Mouse (Mus musculus): ENCODE data around the gene 1700019N19Rik. TPM values are rescaled to one million over a fixed set of nuclear protein-coding genes. Genes with fewer than 3 reads are reported as not detected.

Gene 1700019N19Rik
- polyA plus RNA-seq, 1 experiment from 2014 or later = not detected

DNA sequence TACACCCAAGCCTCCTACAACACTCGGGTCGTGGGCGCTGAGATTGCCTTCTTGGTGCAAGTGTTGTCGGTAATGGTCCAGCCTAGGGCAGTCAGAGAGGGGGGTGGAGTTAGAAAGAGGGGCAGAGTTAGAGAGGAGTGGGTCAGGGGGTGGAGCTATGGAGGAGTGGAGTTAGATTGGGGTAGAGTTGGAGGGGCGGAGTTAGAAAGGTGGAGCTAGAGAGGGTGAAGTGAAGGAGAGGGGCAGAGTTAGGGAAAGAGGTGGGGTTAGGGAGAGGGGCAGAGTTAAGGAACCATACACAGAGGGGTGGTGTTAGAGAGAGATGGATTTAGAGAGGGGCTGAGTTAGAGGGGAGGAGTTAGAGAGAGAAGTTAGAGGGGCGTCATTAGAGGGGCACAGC, 31.9 kb downstream of the 1700019N19Rik start:
- H3K27me3 ChIP-seq (ENCODE audit: insufficient read depth, low read length) = no peaks in the 10 kb centered on the region
- no peak for TF ChIP-seq CTCF (IDR thresholded peaks at IDR 0.05; ENCODE audit: low read depth)
- no peak overlapping the region for H3K27ac ChIP-seq
- no peaks in the 10 kb centered on the region for H3K36me3 ChIP-seq (ENCODE audit: insufficient read depth, low read length)
- H3K9ac ChIP-seq (ENCODE audit: low read depth, low read length) = no peak overlapping the region
- H3K4me1 ChIP-seq (replicated peaks; ENCODE audit: insufficient read depth, low read length) = no peaks in the 10 kb centered on the region
- 24% methylated on average over 6 of the region's 6 CpGs for WGBS
- no peak overlapping the region for H3K4me2 ChIP-seq (ENCODE audit: low read length)
- ATAC-seq (replicated peaks; ENCODE audit: low FRiP score, low read depth) (peak; percentile 44; the same call in 1 of the 2 replicates), DNase-seq (ENCODE audit: low spot score) (peak; percentile 19)
- no peak overlapping the region for H3K4me3 ChIP-seq (replicated peaks; ENCODE audit: low read depth, low read length)
- H3K9me3 ChIP-seq (replicated peaks; ENCODE audit: low read length) = no peaks in the 10 kb centered on the region

DNA sequence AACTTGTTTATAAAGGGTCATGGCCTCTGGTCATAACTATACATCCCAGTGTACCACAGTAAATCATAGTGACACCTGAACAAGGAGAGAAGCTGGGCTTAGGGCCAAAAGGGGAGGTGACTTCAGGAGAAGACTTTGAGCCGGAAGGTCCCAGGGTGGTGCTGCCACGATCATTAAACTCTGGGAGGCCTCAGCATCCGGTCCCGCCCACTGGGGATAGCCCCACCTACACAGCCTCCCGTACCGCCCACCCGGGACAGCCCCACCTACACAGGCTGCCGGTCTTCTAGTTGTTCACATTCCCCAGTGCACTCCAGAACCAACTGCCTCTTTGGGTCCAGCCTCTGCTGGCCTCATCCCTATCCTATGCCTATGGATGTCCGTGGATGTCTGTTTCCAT, 34.8 kb downstream of the 1700019N19Rik start, which contains the start of gene Pnliprp2:
Gene Pnliprp2, plus strand, starts transcription at position 297 of the 400 bp plus-strand sequence.
- Histone ChIP-seq H3K4me1 (replicated peaks; ENCODE audit: insufficient read depth, low read length) (no peaks in the 10 kb centered on the region), H3K4me3 (replicated peaks; ENCODE audit: low read depth, low read length) (no peak within 1 kb of the TSS), H3K9ac (ENCODE audit: low read depth, low read length) (no peak within 1 kb of the TSS), H3K4me2 (ENCODE audit: low read length) (no peak within 1 kb of the TSS), H3K27me3 (ENCODE audit: insufficient read depth, low read length) (no peaks in the 10 kb centered on the region), H3K36me3 (ENCODE audit: insufficient read depth, low read length) (no peaks in the 10 kb centered on the region), H3K27ac (no peak within 1 kb of the TSS), H3K9me3 (replicated peaks; ENCODE audit: low read length) (no peaks in the 10 kb centered on the region)
- peak; percentile 71 for DNase-seq (ENCODE audit: low spot score)
- ATAC-seq (replicated peaks; ENCODE audit: low FRiP score, low read depth) = peak; percentile 74
- TF ChIP-seq CTCF (IDR thresholded peaks at IDR 0.05; ENCODE audit: low read depth) = no peak
- WGBS = 48% methylated on average over 9 of the region's 9 CpGs

- no peak overlapping the region for H3K4me3 ChIP-seq (replicated peaks; ENCODE audit: low read depth, low read length)
- no peaks in the 10 kb centered on the region for H3K9me3 ChIP-seq (replicated peaks; ENCODE audit: low read length)
- H3K27ac ChIP-seq = no peak overlapping the region
- no peak overlapping the region for H3K4me2 ChIP-seq (ENCODE audit: low read length)
- no peak overlapping the region for H3K9ac ChIP-seq (ENCODE audit: low read depth, low read length)
- ATAC-seq (replicated peaks; ENCODE audit: low FRiP score, low read depth) = no peak
- no peaks in the 10 kb centered on the region for H3K27me3 ChIP-seq (ENCODE audit: insufficient read depth, low read length)
- no peak for DNase-seq (ENCODE audit: low spot score)
- no peak for TF ChIP-seq CTCF (IDR thresholded peaks at IDR 0.05; ENCODE audit: low read depth)
- 81% methylated on average over 4 of the region's 4 CpGs for WGBS
- no peaks in the 10 kb centered on the region for H3K36me3 ChIP-seq (ENCODE audit: insufficient read depth, low read length)
- H3K4me1 ChIP-seq (replicated peaks; ENCODE audit: insufficient read depth, low read length) = no peaks in the 10 kb centered on the region
Measured at GRCm38 (mm10) chr19:58758871-58759270, 35.4 kb downstream of the 1700019N19Rik start.

DNA sequence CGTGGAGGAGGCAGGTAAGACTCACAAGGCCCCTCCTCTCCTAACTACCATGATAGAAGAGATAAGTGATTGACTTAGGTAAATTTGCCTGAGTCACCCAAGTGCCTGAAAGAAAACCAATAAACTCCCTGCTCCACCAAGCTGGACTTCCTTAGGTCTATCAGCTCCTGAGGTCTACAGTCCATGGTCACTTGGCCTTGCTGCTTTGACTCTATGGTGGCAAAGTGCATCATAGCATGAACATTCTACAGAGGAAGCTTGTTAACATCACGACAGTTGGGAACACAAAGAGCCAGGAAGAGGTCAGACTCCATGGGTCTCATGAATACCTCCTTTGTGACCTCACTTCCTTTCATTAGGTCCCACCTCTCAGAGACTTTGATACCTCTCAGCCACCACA, 42.8 kb downstream of the 1700019N19Rik start:
- no peak for ATAC-seq (replicated peaks; ENCODE audit: low FRiP score, low read depth)
- Histone ChIP-seq H3K4me1 (replicated peaks; ENCODE audit: insufficient read depth, low read length) (no peaks in the 10 kb centered on the region), H3K27me3 (ENCODE audit: insufficient read depth, low read length) (no peaks in the 10 kb centered on the region), H3K9ac (ENCODE audit: low read depth, low read length) (no peak overlapping the region), H3K36me3 (ENCODE audit: insufficient read depth, low read length) (no peaks in the 10 kb centered on the region), H3K9me3 (replicated peaks; ENCODE audit: low read length) (no peaks in the 10 kb centered on the region), H3K4me2 (ENCODE audit: low read length) (no peak overlapping the region), H3K4me3 (replicated peaks; ENCODE audit: low read depth, low read length) (no peak overlapping the region), H3K27ac (no peak overlapping the region)
- no peak for TF ChIP-seq CTCF (IDR thresholded peaks at IDR 0.05; ENCODE audit: low read depth)
- no peak for DNase-seq (ENCODE audit: low spot score)
- 58% methylated on average over 2 of the region's 2 CpGs for WGBS

DNA sequence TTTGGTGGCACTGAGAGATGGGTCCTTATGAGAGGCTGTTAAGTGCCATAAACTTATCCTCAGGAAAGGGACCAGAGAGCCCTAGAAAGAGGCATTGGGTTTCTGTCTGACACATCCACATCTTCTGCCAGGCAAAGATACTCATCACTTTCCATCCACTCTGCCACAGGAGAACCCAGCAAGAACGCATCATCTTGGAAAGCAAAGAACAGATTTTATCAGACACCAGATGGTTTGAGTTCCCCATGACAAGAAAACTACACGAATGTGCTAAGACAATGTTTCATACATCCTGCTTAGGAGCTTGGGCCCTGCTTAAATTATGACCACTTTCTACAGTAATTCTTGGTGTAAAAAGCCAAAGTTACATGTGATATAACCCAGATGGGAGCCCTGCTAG, 43.4 kb downstream of the 1700019N19Rik start:
- 60% methylated on average over 2 of the region's 2 CpGs for WGBS
- H3K9ac ChIP-seq (ENCODE audit: low read depth, low read length) = no peak overlapping the region
- no peaks in the 10 kb centered on the region for H3K27me3 ChIP-seq (ENCODE audit: insufficient read depth, low read length)
- DNase-seq (ENCODE audit: low spot score) (peak; percentile 49), ATAC-seq (replicated peaks; ENCODE audit: low FRiP score, low read depth) (no peak)
- no peak overlapping the region for H3K4me3 ChIP-seq (replicated peaks; ENCODE audit: low read depth, low read length)
- no peak overlapping the region for H3K4me2 ChIP-seq (ENCODE audit: low read length)
- H3K9me3 ChIP-seq (replicated peaks; ENCODE audit: low read length) = no peaks in the 10 kb centered on the region
- H3K36me3 ChIP-seq (ENCODE audit: insufficient read depth, low read length) = no peaks in the 10 kb centered on the region
- no peak for TF ChIP-seq CTCF (IDR thresholded peaks at IDR 0.05; ENCODE audit: low read depth)
- H3K27ac ChIP-seq = no peak overlapping the region
- H3K4me1 ChIP-seq (replicated peaks; ENCODE audit: insufficient read depth, low read length) = no peaks in the 10 kb centered on the region

DNA sequence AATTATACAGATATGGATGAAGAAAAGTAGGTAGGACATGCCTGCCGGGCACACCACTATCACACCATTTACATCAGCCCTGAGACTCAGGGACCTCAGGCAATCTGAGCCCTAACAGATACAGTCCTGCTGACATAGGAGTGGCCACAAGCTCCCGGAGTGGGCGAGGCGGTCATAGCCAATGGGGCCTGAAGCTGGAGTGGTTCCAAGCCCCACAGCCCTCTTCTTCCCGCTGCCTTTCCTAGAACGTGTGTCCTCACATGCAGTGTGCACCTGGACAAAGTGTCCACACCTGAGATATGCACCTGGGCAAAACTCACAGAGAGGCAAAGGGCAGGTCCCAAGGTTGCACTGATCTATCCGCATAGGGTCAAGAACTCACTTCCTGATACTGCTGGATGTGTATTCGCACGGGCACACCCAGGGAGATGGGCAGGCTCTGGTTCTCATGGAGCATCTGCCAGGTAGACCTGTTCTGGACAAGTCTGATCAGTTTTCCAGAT, 46.7 kb downstream of the 1700019N19Rik start:
- H3K4me3 ChIP-seq (replicated peaks; ENCODE audit: low read depth, low read length) = no peak overlapping the region
- no peaks in the 10 kb centered on the region for H3K9me3 ChIP-seq (replicated peaks; ENCODE audit: low read length)
- no peak overlapping the region for H3K4me2 ChIP-seq (ENCODE audit: low read length)
- no peak for TF ChIP-seq CTCF (IDR thresholded peaks at IDR 0.05; ENCODE audit: low read depth)
- no peak for ATAC-seq (replicated peaks; ENCODE audit: low FRiP score, low read depth)
- H3K27me3 ChIP-seq (ENCODE audit: insufficient read depth, low read length) = no peaks in the 10 kb centered on the region
- no peaks in the 10 kb centered on the region for H3K36me3 ChIP-seq (ENCODE audit: insufficient read depth, low read length)
- H3K9ac ChIP-seq (ENCODE audit: low read depth, low read length) = no peak overlapping the region
- 76% methylated on average over 9 of the region's 9 CpGs for WGBS
- DNase-seq (ENCODE audit: low spot score) = no peak
- no peaks in the 10 kb centered on the region for H3K4me1 ChIP-seq (replicated peaks; ENCODE audit: insufficient read depth, low read length)
- H3K27ac ChIP-seq = no peak overlapping the region

DNA sequence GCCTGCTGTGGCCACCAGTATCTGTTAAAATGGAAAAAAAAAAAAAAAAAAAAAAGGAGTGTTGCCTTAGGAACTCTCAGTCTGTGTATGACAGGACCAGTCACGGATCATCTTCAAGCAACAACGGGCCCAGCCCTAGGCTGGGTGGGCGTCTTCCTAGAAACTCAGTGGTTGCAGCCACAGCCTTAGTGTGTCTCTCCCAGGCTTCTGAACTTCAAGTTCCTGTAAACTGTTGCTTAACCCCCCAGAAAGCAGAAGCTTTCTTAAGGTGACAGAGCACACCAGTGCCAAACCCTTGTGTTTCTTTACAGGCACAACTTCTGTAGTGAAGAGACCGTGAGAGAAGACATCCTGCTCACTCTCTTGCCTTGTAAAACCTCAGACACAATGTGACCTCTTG, 50.5 kb downstream of the 1700019N19Rik start:
- H3K27me3 ChIP-seq (ENCODE audit: insufficient read depth, low read length) = no peaks in the 10 kb centered on the region
- H3K27ac ChIP-seq = no peak overlapping the region
- no peak overlapping the region for H3K4me2 ChIP-seq (ENCODE audit: low read length)
- no peak for DNase-seq (ENCODE audit: low spot score)
- ATAC-seq (replicated peaks; ENCODE audit: low FRiP score, low read depth) = no peak
- H3K9me3 ChIP-seq (replicated peaks; ENCODE audit: low read length) = no peaks in the 10 kb centered on the region
- H3K4me3 ChIP-seq (replicated peaks; ENCODE audit: low read depth, low read length) = no peak overlapping the region
- no peak overlapping the region for H3K9ac ChIP-seq (ENCODE audit: low read depth, low read length)
- WGBS = 24% methylated on average over 4 of the region's 4 CpGs
- no peak for TF ChIP-seq CTCF (IDR thresholded peaks at IDR 0.05; ENCODE audit: low read depth)
- no peaks in the 10 kb centered on the region for H3K4me1 ChIP-seq (replicated peaks; ENCODE audit: insufficient read depth, low read length)
- H3K36me3 ChIP-seq (ENCODE audit: insufficient read depth, low read length) = no peaks in the 10 kb centered on the region
